Mouse (Mus musculus) cerebellum, adult 2 months (tissue): ENCODE data around the gene Col4a4. TPM values are rescaled to one million over a fixed set of nuclear protein-coding genes. Genes with fewer than 3 reads are reported as not detected.

ENCODE experiments used
- DNase-seq, 2 experiments: peaks; one replicate each; pipeline ENCODE4 v3.0.0; 2021
- H3K27ac ChIP-seq: fragments of 200-500 bp; 2 replicates; pipeline ENCODE4 v1.5.1; 2012; ENCODE audit warnings: low read length, control low read depth, inconsistent platforms; ENCODE audit not compliant: insufficient read depth
- H3K27me3 ChIP-seq: fragments of 200-500 bp; 2 replicates; pipeline ENCODE4 v1.6.1; 2012; ENCODE audit warnings: inconsistent platforms, mild to moderate bottlenecking, low read length, moderate library complexity; ENCODE audit not compliant: control insufficient read depth, insufficient read depth
- H3K4me1 ChIP-seq: fragments of 200-500 bp; 2 replicates; pipeline ENCODE4 v1.6.1; 2011; ENCODE audit warnings: low read length; ENCODE audit not compliant: control insufficient read depth, insufficient read depth
- H3K4me3 ChIP-seq: fragments of 200-500 bp; replicated peaks from 2 replicates; pipeline ENCODE3; 2011; ENCODE audit warnings: mild to moderate bottlenecking, low read depth, low read length, control low read depth; ENCODE audit not compliant: insufficient read depth
- CTCF ChIP-seq: fragments of 200-500 bp; IDR thresholded peaks from 2 replicates; pipeline ENCODE4 v1.5.1; 2011; ENCODE audit warnings: low read depth, mild to moderate bottlenecking, control low read depth, low read length, moderate library complexity, borderline replicate concordance; ENCODE audit not compliant: insufficient read depth
- POLR2A ChIP-seq: fragments of 200-500 bp; IDR thresholded peaks from 2 replicates; pipeline ENCODE4 v1.6.1; 2011; ENCODE audit warnings: low read length, control low read depth, borderline replicate concordance; ENCODE audit not compliant: insufficient read depth
- WGBS: fragments of 180-500 bp; shearing (Covaris S2); methylation state at CpG from one replicate; pipeline ENCODE4 v1.1.7; 2018; 5-methylcytosine and 5-hydroxymethylcytosine counted together
- polyA plus RNA-seq: library from polyadenylated mRNA; depleted of rRNA; stranded (reverse); fragments of >200 nt; gene quantifications from 2 replicates; pipeline ENCODE4 v1.2.3, GENCODE M21; 2012

The Col4a4 gene
- polyA plus RNA-seq, 1 experiment, result 0.39 TPM

- Histone ChIP-seq H3K4me3 (no peak overlapping the region), H3K27me3 (no peaks in the 10 kb centered on the region), H3K4me1 (no peaks in the 10 kb centered on the region), H3K27ac (no peak overlapping the region)
- TF ChIP-seq POLR2A (no peak), CTCF (no peak)
- WGBS, result 75% methylated on average over 7 of the region's 7 CpGs
- DNase-seq, result no peak
Observed at GRCm38 (mm10) chr1:82605347-82605746, 18.7 kb upstream of the Col4a4 start.

DNA sequence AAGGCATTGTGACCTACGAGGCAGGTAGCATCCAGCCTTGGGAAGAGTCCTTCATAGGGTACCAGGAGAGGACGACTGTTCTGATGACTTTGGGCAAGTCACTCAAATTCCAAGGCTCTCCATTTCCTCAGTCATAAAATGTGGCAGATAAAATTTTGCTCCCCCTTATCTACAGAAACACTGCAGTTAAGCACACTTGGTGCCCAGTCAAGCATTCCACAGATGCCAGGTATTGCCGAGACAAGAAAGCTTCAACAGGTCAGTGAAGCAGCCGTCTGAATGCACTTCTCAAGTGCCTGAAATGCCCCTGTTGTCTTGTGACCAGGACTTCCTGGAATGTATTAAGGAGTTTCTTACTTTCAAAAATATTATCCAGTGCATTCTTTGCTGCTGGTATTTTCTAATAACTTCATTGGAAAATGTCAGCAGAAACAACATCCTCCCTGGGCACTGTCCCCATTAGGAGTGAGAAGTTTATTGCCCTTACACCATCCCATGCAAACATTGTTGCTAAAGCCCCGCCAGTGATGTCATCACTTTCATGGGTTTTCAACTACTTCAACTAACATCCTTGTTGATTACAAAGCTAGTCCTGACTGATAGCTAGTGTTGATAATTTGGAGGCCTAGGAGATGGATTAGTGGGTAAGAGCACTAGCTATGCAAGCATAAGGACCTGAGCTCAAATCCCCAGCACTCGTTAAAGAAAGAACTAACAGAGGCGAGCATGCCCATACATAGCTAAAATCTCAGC, 16.7 kb upstream of the Col4a4 start:
- 79% methylated on average over 7 of the region's 7 CpGs for WGBS
- H3K4me1 ChIP-seq, result no peaks in the 10 kb centered on the region
- H3K27me3 ChIP-seq, result no peaks in the 10 kb centered on the region
- TF ChIP-seq POLR2A, result no peak
- H3K27ac ChIP-seq, result no peak overlapping the region
- no peak overlapping the region for H3K4me3 ChIP-seq
- DNase-seq, result no peak

- Histone ChIP-seq H3K27me3 (no peaks in the 10 kb centered on the region), H3K4me1 (no peaks in the 10 kb centered on the region), H3K27ac (no peak overlapping the region), H3K4me3 (no peak overlapping the region)
- no peak for DNase-seq
- 40% methylated on average over 6 of the region's 6 CpGs for WGBS
- TF ChIP-seq CTCF (no peak), POLR2A (no peak)
Observed at GRCm38 (mm10) chr1:82596864-82597596, 10.4 kb upstream of the Col4a4 start.

- no peak for TF ChIP-seq CTCF
- TF ChIP-seq POLR2A, result no peak
- Histone ChIP-seq H3K4me1 (peaks cover 6% of the 10 kb centered on the region; the same call in 1 of the 2 replicates), H3K27ac (no peak overlapping the region), H3K27me3 (no peaks in the 10 kb centered on the region), H3K4me3 (no peak overlapping the region)
- 45% methylated on average over 4 of the region's 4 CpGs for WGBS
- DNase-seq, result no peak
Observed at GRCm38 (mm10) chr1:82590266-82590665, 3.6 kb upstream of the Col4a4 start.

DNA sequence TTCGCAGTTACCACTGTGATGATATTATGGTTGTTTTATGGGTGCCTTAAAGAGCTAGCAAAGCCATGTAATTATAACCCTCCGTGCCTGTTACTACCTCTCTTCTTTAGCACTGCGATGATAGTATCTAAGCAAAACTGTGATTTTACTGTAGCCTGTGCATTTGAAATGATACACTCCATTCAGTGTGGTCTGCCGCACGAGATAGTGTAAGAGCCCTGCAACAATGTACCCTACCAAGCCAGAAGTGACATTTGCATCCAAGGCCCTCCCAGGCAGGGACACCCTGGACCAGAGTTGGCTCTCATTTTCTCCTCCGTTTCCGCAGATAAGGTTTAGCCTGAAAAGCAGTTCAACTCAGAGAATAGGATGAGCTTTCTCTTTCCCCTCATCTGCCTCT, 668 bp downstream of the Col4a4 start:
- DNase-seq, result no peak
- WGBS, result 67% methylated on average over 7 of the region's 7 CpGs
- H3K27me3 ChIP-seq, result no peaks in the 10 kb centered on the region
- H3K4me3 ChIP-seq, result no peak overlapping the region
- no peak overlapping the region for H3K27ac ChIP-seq
- H3K4me1 ChIP-seq, result peaks cover 6% of the 10 kb centered on the region; the same call in 1 of the 2 replicates
- no peak for TF ChIP-seq POLR2A
- TF ChIP-seq CTCF, result no peak

DNA sequence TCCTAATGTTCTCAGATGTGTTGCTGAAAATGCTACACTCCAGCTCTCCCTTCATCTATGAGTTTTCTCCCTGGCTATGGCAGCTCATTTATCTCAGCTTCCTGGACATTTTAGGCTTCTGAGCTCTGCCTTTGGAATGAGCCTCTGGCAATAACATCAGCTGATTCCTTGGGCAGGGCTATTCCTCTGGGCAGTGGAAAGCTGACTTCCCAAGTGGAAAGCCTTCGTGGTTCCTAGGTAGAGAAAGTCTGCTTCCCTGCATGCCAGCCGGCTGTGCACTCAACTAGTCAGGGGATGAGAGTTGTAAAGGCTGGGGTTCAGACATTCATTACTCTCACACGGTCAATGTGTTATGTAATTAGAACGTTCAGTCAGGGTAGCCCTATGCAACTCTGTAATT, 8.3 kb downstream of the Col4a4 start:
- no peak for DNase-seq

GRCm38 (mm10) chr1:82577915-82578314, 8.7 kb downstream of the Col4a4 start:
- TF ChIP-seq CTCF (no peak), POLR2A (no peak)
- Histone ChIP-seq H3K4me3 (no peak overlapping the region), H3K27me3 (no peaks in the 10 kb centered on the region), H3K27ac (no peak overlapping the region), H3K4me1 (no peaks in the 10 kb centered on the region)
- 58% methylated on average over 3 of the region's 3 CpGs for WGBS
- no peak for DNase-seq

More for the DNA sequence above, 8.3 kb downstream of the Col4a4 start:
- no peak overlapping the region for H3K4me3 ChIP-seq
- 73% methylated on average over 4 of the region's 4 CpGs for WGBS
- TF ChIP-seq POLR2A (no peak), CTCF (no peak)
- H3K27me3 ChIP-seq, result no peaks in the 10 kb centered on the region
- H3K27ac ChIP-seq, result no peak overlapping the region
- no peaks in the 10 kb centered on the region for H3K4me1 ChIP-seq

DNA sequence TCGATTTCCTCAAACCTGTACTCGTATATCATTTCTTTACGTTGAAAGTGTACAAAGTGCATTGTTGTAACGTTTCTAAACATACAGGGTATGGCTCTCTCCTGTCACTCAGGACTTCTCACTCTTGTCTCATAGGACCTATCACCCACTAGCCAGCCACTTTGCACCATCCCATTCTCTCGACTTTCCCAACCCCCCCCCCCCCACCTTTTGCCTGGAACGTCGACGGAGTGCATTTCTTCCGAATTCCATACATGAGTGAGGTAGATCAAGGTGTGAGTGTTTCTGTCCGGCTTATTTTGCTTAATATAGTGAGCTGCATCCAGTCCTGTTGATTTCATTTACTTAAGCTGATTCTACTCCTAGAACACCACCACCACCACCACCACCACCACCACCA, 9.3 kb downstream of the Col4a4 start:
- TF ChIP-seq POLR2A, result no peak
- TF ChIP-seq CTCF, result no peak
- Histone ChIP-seq H3K27ac (no peak overlapping the region), H3K27me3 (no peaks in the 10 kb centered on the region), H3K4me1 (no peaks in the 10 kb centered on the region), H3K4me3 (no peak overlapping the region)
- WGBS, result 89% methylated on average over 10 of the region's 10 CpGs
- DNase-seq, result no peak
